Mouse (Mus musculus) 3134 (cell line): ENCODE results near the gene Svep1.

Experiments
- DNase-seq: peaks from one replicate; pipeline ENCODE4 v3.0.0-alpha.2; 2011; ENCODE audit warnings: low spot score; ENCODE audit not compliant: insufficient read length; ENCODE audit errors: extremely low read depth

Gene Svep1

GRCm38 (mm10) chr4:58206115-58206945 is at the start of gene Svep1:
Svep1 (minus strand) TSS chr4:58206859.
- peak; percentile 33 for DNase-seq

GRCm38 (mm10) chr4:58253410-58253809 is 46.8 kb upstream of the Svep1 start:
- DNase-seq, result peak; percentile 42

GRCm38 (mm10) chr4:58252381-58252780 is 45.7 kb upstream of the Svep1 start:
- no peak for DNase-seq

- DNase-seq, result no peak
Observed at GRCm38 (mm10) chr4:58245544-58245943, 38.9 kb upstream of the Svep1 start.

GRCm38 (mm10) chr4:58240416-58240815 is 33.8 kb upstream of the Svep1 start:
- DNase-seq, result no peak

GRCm38 (mm10) chr4:58235828-58236227 is 29.2 kb upstream of the Svep1 start:
- no peak for DNase-seq

GRCm38 (mm10) chr4:58223499-58223898 is 16.8 kb upstream of the Svep1 start:
- DNase-seq, result no peak

- DNase-seq, result no peak
Observed at GRCm38 (mm10) chr4:58211374-58211773, 4.7 kb upstream of the Svep1 start.

GRCm38 (mm10) chr4:58210557-58211090 is 4.0 kb upstream of the Svep1 start:
- DNase-seq, result no peak

- DNase-seq, result no peak
Observed at GRCm38 (mm10) chr4:58205750-58206114, 927 bp downstream of the Svep1 start.

- DNase-seq, result no peak
Observed at GRCm38 (mm10) chr4:58201703-58202102, 5.0 kb downstream of the Svep1 start.

- DNase-seq, result no peak
Observed at GRCm38 (mm10) chr4:58200826-58201225, 5.8 kb downstream of the Svep1 start.

GRCm38 (mm10) chr4:58197230-58197629 is 9.4 kb downstream of the Svep1 start:
- DNase-seq, result no peak

- no peak for DNase-seq
Observed at GRCm38 (mm10) chr4:58196795-58197194, 9.9 kb downstream of the Svep1 start.

GRCm38 (mm10) chr4:58195936-58196335 is 10.7 kb downstream of the Svep1 start:
- no peak for DNase-seq

GRCm38 (mm10) chr4:58189281-58189680 is 17.4 kb downstream of the Svep1 start:
- DNase-seq, result no peak

GRCm38 (mm10) chr4:58185401-58185800 is 21.3 kb downstream of the Svep1 start:
- DNase-seq, result no peak

- DNase-seq, result no peak
Observed at GRCm38 (mm10) chr4:58184681-58185341, 21.8 kb downstream of the Svep1 start.

- no peak for DNase-seq
Observed at GRCm38 (mm10) chr4:58183897-58184296, 22.8 kb downstream of the Svep1 start.

- no peak for DNase-seq
Observed at GRCm38 (mm10) chr4:58178489-58178888, 28.2 kb downstream of the Svep1 start.

GRCm38 (mm10) chr4:58177256-58177655 is 29.4 kb downstream of the Svep1 start:
- DNase-seq, result no peak
